Mouse (Mus musculus) fibroblast of lung, adult 2 months (primary cell): ENCODE data around the gene Psmb4.
"Not testable (repeated sequence)": the region's sequence is repeated elsewhere in the genome, so short reads cannot be mapped to it uniquely, and the experiment has no call there.

Experiments used
- DNase-seq: peaks from one replicate; pipeline ENCODE4 v3.0.0-alpha.2; 2011; ENCODE audit warnings: low read depth

The Psmb4 gene

DNA sequence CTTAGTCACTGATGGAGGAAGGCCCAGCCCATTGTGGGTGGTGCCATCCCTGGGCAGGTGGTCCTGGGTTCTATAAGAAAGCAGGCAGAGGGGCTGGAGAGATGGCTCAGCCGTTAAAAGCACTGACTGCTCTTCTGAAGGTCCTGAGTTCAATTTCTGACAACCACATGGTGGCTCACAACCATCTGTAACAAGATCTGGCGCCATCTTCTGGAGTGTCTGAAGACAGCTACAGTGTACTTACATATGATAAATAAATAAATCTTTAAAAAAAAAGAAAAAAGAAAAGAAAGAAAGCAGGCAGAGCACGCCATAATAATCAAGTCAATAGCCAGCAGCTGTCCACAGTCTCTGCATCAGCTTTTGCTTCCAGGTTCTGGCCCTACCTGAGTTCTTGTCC lies 18.0 kb upstream of the Psmb4 start:
- DNase-seq = not testable (repeated sequence)

GRCm38 (mm10) chr3:94902747-94903146 lies 16.0 kb upstream of the Psmb4 start:
- DNase-seq = peak; percentile 28

GRCm38 (mm10) chr3:94894076-94894475 lies 7.3 kb upstream of the Psmb4 start:
- DNase-seq = no peak

- DNase-seq = peak; percentile 53
These were observed 1.8 kb upstream of the Psmb4 start for GRCm38 (mm10) chr3:94888595-94888994.

- DNase-seq = no peak
These were observed 4.2 kb downstream of the Psmb4 start for GRCm38 (mm10) chr3:94882579-94882978.

DNA sequence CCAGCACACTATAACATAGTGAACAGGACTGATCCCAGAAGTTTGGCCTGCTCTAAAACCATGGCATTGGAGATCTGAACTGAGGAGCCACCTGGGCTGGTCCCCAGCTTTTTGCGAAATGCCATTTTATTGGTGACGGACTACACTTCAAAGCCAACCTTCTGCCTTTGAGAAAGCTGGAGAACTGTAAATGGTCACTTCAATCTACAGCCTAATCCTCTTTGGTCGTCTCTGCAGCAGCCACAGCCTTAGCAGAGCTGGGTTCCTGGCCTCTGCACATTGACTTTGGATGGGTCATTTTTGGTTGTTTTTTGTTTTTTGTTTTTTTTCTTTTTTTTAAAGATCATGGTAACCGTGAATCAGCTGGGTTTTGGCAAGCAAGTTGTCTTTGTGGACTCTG lies 4.9 kb downstream of the Psmb4 start:
- DNase-seq = no peak

DNA sequence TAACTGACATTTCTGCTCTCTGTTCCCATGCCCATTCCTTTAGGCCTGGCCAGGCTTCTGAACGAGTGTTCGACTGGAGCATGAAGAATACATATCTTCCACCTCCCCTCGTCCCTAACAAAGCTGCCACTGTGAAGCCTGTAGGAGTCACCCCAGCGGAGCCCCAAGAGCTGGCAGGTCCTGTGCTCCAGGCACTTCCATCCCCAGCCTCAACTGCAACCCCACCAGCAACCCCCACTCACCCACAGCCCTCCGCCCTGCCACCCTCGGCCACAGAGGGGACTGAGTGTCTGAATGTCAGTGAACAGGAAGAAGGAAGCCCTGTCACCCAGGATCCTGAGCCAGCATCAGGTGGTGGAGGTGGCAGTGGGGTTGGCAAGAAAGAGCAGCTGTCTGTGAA lies 8.1 kb downstream of the Psmb4 start:
- no peak for DNase-seq

DNA sequence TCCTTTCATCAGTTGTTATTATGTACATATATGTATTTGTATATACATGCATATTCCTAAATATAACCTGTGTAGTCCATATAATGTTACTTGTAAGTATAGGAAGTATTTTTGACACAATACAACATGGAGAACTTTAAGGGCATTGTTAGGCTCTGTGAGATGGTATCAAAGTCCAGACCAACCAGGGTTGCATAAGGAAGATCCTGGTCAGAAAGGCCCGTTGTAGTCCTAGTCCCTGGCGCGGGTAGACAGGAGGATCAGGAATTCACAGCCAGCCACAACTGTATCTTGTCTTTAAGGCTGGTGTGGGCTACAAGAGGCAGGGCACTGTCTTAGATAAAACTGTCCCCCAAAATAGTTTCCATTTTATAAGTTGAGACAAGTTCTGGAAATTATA lies 17.8 kb downstream of the Psmb4 start:
- no peak for DNase-seq

DNA sequence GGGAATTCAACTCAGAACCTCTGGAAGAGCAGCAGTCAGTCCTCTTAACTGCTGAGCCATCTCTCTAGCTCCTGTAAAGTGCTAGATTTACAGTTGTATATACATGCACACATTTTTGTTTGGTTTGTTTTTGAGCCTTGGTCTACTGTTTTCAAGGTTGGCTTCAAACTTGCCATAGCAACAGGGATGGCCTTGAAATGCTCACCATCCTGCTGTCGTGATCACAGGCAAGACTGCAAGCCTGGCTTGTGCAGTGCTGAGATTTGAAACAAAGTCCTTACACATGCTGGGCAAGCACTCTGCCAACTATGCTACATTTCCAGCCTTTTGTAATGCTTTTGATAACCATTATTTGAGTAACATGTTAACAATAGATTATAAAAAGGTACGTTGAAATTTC lies 27.3 kb downstream of the Psmb4 start:
- DNase-seq = no peak

DNA sequence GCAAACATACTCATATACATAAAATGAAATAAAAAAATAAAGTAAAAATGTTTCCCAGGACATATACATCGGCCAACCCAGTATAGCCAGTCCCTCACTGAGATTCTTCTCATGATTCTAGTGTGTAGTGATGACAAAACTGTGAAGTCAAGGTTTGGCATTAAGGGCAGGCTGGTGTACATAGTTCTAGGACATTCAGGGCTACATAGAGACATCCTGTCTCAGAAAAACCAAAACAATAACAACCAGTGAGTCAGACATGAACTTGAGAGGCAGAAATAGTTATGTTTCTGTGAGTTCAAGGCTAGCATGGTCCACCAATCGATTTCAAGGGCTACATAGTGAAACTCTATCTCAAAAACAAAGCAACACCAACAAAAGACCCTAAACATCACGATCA lies 34.5 kb downstream of the Psmb4 start:
- no peak for DNase-seq

- no peak for DNase-seq
These were observed 35.0 kb downstream of the Psmb4 start for GRCm38 (mm10) chr3:94851731-94852130.

- peak; percentile 42 for DNase-seq
These were observed 37.4 kb downstream of the Psmb4 start for GRCm38 (mm10) chr3:94849338-94849737.

- no peak for DNase-seq
These were observed 39.4 kb downstream of the Psmb4 start for GRCm38 (mm10) chr3:94847382-94847781.

- no peak for DNase-seq
These were observed 47.7 kb downstream of the Psmb4 start for GRCm38 (mm10) chr3:94839101-94839500.

DNA sequence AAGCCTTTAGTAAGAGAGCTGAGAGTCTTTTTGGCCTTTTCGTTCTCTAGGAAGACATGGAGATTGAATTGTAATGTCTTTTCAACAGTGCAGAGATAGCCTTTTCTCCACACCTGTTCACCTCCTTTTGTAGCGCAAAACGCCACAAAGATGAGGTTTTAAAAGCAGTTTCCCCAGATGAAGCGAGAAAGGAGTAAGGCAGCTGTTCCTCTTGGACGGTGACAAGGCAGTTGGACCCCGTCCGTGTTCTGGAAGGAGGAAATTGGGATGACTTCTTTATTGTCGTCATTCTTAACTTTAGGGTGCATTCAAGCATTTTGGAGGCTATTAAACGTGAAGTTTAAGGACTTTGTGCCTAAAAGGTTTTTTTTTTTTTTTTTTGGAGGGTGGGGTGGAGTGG lies 48.1 kb downstream of the Psmb4 start:
- no peak for DNase-seq

GRCm38 (mm10) chr3:94837959-94838496 lies 48.7 kb downstream of the Psmb4 start:
- peak; percentile 36 for DNase-seq

- peak; percentile 90 for DNase-seq
These were observed 49.4 kb downstream of the Psmb4 start, which contains the start of gene Pogz for GRCm38 (mm10) chr3:94837183-94837890. TSS of gene Pogz (plus strand) at chr3:94837567.

DNA sequence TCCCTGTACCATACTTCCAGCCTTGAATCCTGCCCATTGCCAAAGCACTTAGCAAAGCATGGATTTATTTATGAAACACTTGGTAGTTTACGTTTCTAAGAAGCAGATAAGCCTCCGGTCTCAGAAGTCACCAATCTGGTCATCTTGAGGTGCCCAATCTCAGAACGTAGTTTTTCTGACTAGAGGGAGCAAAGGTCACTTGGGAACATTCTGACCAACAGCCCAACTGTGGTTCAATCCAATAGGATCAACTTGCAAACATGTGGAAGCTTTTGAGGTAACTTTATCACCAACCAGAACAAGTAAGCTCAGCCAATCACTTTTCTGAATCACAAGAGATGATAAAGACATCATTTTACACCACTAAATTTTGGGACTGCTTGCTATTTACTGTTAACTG lies 51.4 kb downstream of the Psmb4 start:
- DNase-seq = no peak
